Mouse (Mus musculus) spleen, adult 18-20 months (tissue): ENCODE measurements around the gene Naa25.

Source experiments
- DNase-seq, 2 experiments: peaks; one replicate each; pipeline ENCODE4 v3.0.0; 2022; ENCODE audit warnings: mixed read lengths in 2 of 2

Naa25 gene

GRCm38 (mm10) chr5:121453743-121454502, 56.2 kb downstream of the Naa25 start:
- DNase-seq: no peak

- no peak for DNase-seq
Observed at GRCm38 (mm10) chr5:121454503-121454782, 56.7 kb downstream of the Naa25 start.

- no peak for DNase-seq
Observed at GRCm38 (mm10) chr5:121455510-121456265, 58.0 kb downstream of the Naa25 start.

GRCm38 (mm10) chr5:121461339-121462170, 63.8 kb downstream of the Naa25 start:
- no peak for DNase-seq

- DNase-seq: no peak
Observed at GRCm38 (mm10) chr5:121462171-121462502, 64.4 kb downstream of the Naa25 start.

- no peak for DNase-seq
Observed at GRCm38 (mm10) chr5:121462967-121463366, 65.2 kb downstream of the Naa25 start.

- no peak for DNase-seq
Observed at GRCm38 (mm10) chr5:121463601-121464250, 66.0 kb downstream of the Naa25 start.

GRCm38 (mm10) chr5:121469566-121469965, 71.8 kb downstream of the Naa25 start:
- no peak for DNase-seq

GRCm38 (mm10) chr5:121472411-121472810, 74.7 kb downstream of the Naa25 start:
- no peak for DNase-seq

GRCm38 (mm10) chr5:121474610-121475009, 76.9 kb downstream of the Naa25 start:
- DNase-seq: no peak

GRCm38 (mm10) chr5:121476040-121476439, 78.3 kb downstream of the Naa25 start:
- no peak for DNase-seq

GRCm38 (mm10) chr5:121477680-121478079, 79.9 kb downstream of the Naa25 start:
- DNase-seq: peak in 1 of 2 experiments; percentile 16

- no peak for DNase-seq
Observed at GRCm38 (mm10) chr5:121484801-121485200, 87.1 kb downstream of the Naa25 start.

- DNase-seq: no peak
Observed at GRCm38 (mm10) chr5:121493305-121493704, 95.6 kb downstream of the Naa25 start.
